Mouse (Mus musculus): ENCODE data around the gene Vav2.

The Vav2 gene

DNA sequence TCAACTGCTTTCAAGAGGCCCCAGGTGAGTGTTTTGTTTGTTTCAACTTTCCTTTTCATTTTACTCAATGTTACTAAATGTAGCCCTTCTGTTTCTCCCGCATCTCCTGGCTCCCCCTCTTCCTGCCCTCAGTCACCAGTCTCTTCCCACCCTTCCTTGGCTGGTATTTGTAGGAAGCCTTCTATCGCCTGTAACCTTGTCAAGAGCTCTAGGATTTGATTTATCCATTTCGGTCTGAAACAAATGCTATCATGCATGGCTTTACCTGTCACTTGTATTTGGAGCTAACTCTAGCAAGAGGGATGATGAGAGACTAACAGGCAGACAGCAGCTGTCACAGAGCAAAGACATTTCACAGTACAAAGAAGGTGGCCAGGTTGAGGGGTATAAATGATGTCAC, 18.6 kb downstream of the Vav2 start:
- no peak for DNase-seq (ENCODE audit: low spot score)

- DNase-seq (ENCODE audit: low spot score), result no peak
Measured at GRCm38 (mm10) chr2:27406928-27407327, 19.9 kb downstream of the Vav2 start.

DNA sequence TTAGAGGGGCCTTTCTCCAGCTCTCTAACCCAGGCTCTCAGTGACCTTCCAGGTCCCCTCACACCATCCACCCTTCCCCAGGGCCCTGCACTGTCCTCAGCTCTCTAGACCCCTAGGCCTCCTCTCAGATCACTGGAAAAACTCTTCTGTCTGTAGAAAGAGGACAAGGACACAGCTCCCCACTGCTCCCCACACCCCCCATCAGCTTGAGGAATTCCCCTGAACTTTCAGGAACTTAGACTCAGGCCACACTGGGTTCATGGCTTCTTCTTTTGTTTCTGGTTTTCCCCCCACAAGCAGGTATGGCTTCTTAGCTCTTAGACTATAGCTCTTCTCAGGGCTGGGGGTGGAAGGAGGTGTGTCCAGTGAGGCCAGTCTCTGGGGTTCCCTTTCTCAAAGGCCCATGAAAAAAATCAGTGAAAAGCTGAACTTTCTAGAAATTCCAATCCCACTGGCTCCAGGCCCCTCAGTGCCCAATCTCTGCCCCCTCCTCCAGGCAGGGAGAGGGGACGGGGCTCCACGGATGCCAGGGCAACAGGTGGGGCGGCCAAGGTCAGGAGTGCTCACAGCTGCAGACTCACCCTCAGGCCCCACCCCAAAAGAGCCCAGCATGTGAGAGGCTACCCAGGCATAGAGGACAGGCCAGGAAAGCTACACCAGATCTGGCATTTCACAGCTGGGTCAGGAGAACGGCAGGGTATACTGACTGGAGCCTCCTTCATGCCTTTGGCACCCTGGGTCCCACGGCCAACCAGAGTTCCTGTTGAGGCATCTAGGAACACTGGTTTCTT, 21.5 kb downstream of the Vav2 start:
- DNase-seq (ENCODE audit: low spot score), result no peak

- no peak for DNase-seq (ENCODE audit: low spot score)
Measured at GRCm38 (mm10) chr2:27404375-27405093, 22.3 kb downstream of the Vav2 start.

GRCm38 (mm10) chr2:27401544-27401943, 25.3 kb downstream of the Vav2 start:
- no peak for DNase-seq (ENCODE audit: low spot score)

DNA sequence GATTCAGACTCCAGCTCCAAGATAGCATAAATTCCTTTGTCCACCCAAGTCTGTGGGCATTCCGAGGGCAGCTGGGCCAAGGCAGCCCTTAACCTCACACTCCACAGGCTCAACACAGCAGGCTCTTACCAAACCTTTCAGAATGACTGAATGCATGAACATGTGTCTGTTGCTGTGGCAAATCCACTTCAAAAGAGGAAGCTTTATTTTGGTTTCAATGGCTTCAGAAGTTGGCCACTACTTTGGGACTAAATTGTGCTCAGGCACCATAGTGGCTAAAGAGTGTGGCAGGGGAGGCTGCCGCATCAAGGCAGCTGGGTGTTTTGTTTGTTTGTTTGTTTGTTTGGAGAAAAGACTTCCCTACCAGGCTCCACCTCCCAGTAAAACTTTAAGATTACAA, 26.8 kb downstream of the Vav2 start:
- no peak for DNase-seq (ENCODE audit: low spot score)

GRCm38 (mm10) chr2:27396656-27397440, 30.0 kb downstream of the Vav2 start:
- no peak for DNase-seq (ENCODE audit: low spot score)

DNA sequence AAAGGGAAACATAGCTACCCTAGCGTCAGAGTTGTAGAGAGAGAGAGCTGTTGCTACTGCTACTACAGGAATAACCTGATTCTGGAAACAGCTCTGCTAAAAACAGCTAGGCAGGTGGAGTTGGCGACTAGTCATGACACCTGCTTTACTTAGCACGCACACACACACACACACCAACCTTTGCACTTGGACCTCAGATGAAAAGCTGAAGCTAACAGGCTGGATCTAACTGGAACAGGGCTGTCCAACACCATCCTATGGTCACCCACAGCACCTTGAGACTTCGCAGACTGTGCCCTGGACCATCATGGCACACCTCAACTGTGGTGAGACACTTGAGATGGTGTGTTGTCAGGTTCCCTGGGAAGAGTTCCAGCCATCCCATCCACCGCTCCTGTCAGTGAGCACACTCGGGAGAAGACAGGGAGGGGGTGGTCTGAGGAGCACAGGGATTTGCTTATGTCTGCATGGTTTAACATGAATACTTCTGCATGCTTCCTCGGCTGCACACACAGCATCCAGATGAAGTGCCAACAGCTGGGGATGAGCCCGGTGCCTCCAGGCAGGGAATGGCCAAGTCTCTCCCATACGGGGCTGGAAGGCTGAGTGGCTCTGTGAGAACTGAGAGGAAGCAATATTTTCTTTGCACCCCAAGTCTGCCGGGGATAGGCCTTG, 32.5 kb downstream of the Vav2 start:
- no peak for DNase-seq (ENCODE audit: low spot score)

GRCm38 (mm10) chr2:27392278-27392677, 34.6 kb downstream of the Vav2 start:
- DNase-seq (ENCODE audit: low spot score), result no peak

- no peak for DNase-seq (ENCODE audit: low spot score)
Measured at GRCm38 (mm10) chr2:27390775-27391174, 36.1 kb downstream of the Vav2 start.

DNA sequence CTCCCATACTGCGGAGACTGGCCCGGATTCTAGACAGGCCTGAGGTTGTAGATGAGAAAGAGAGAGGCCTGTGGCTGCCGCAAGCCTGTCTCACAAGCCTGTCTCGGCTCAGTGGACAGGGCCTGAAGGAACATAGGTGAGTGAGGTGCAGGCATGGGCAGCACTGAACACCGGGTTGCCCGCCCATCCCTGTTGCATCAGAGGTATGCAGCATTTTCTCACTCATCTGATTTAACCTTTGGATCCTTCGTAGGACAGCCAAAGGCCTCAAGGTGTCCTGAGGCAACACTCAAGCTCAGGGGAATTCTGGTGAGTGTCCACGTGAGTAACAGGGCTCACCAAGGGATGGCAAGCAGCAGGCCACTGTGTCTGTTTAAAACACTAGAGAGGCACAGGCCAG, 36.5 kb downstream of the Vav2 start:
- no peak for DNase-seq (ENCODE audit: low spot score)

- DNase-seq (ENCODE audit: low spot score), result no peak
Measured at GRCm38 (mm10) chr2:27389272-27390162, 37.3 kb downstream of the Vav2 start.

- no peak for DNase-seq (ENCODE audit: low spot score)
Measured at GRCm38 (mm10) chr2:27387209-27387608, 39.6 kb downstream of the Vav2 start.

- DNase-seq (ENCODE audit: low spot score), result peak; percentile 45
Measured at GRCm38 (mm10) chr2:27381698-27382097, 45.1 kb downstream of the Vav2 start.

GRCm38 (mm10) chr2:27381254-27381653, 45.6 kb downstream of the Vav2 start:
- DNase-seq (ENCODE audit: low spot score), result no peak

DNA sequence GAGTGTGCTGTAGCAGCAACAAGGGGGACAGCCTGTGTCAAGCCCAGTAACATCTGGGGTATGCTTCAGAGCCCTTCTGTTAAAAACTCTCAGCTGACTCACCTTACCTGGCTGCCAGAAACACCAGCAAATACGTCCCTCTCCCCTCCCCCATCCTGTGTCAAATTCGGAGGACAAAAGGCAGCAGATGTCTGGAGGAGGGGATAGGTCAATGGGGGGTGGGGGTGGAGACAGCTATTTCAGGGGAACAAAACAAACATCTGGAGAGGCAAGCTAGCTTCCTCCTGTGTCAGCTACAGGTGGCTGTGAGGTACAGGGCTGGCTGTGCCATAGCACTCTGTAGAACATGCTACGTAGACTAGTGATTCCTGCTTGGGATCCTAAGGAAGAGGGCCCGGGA, 49.0 kb downstream of the Vav2 start:
- no peak for DNase-seq (ENCODE audit: low spot score)

DNA sequence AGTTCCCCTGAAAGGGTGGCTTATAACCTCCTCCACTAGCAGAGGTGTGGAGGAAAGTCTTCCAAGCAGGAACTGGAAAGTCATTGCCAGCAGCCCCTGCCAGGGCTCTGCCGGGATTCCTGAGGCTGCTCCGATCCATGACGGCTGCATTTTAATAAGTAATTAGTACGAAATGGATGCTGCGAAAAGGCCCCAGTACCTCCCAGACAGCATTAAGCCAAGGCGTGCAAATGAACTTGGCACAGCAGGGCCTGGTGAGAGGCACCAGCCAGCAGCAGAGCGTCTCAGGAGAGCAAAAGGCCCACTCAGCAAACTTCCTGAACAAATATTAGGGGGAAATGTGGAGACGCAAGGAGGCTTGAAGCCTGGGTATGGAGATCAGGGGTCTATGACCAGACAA, 49.7 kb downstream of the Vav2 start:
- no peak for DNase-seq (ENCODE audit: low spot score)

- no peak for DNase-seq (ENCODE audit: low spot score)
Measured at GRCm38 (mm10) chr2:27375141-27375540, 51.7 kb downstream of the Vav2 start.

GRCm38 (mm10) chr2:27373349-27373748, 53.5 kb downstream of the Vav2 start:
- no peak for DNase-seq (ENCODE audit: low spot score)

GRCm38 (mm10) chr2:27371450-27371849, 55.4 kb downstream of the Vav2 start:
- no peak for DNase-seq (ENCODE audit: low spot score)

DNA sequence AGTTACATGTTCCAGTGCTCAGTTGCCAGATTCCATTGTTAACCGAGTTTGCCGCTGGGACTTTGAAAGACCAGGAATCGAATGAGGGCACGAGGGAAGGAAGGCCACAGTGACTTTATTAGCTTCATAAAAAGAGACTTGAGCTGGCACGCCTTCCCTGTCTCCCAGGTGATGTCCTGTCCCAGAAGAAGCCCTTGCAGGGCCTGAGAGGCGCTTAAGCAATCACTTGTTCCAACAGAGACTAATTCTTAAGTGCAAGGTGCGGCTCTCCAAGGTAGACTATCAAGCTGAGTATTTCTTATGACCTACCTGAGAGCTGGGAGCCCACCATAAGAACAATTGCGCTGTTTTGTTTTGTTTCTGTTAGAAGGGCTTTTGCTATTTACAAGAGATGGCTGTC, 57.9 kb downstream of the Vav2 start:
- no peak for DNase-seq (ENCODE audit: low spot score)
